Mouse (Mus musculus): ENCODE results near the gene Tab1.
"Not testable (repeated sequence)": the region's sequence is repeated elsewhere in the genome, so short reads cannot be mapped to it uniquely, and the experiment has no call there.

The Tab1 gene

GRCm38 (mm10) chr15:80105490-80106410 is 27.2 kb upstream of the Tab1 start:
- ATAC-seq (ENCODE audit: low TSS enrichment), result no peak

GRCm38 (mm10) chr15:80107143-80107542 is 25.8 kb upstream of the Tab1 start:
- peak; percentile 94 for ATAC-seq (ENCODE audit: low TSS enrichment)

GRCm38 (mm10) chr15:80107575-80107974 is 25.4 kb upstream of the Tab1 start:
- ATAC-seq (ENCODE audit: low TSS enrichment), result no peak

GRCm38 (mm10) chr15:80111436-80111835 is 21.5 kb upstream of the Tab1 start:
- ATAC-seq (ENCODE audit: low TSS enrichment), result no peak

GRCm38 (mm10) chr15:80112499-80112898 is 20.4 kb upstream of the Tab1 start:
- ATAC-seq (ENCODE audit: low TSS enrichment), result no peak

GRCm38 (mm10) chr15:80114414-80114813 is 18.5 kb upstream of the Tab1 start:
- ATAC-seq (ENCODE audit: low TSS enrichment), result no peak

- no peak for ATAC-seq (ENCODE audit: low TSS enrichment)
Observed at GRCm38 (mm10) chr15:80115256-80115655, 17.7 kb upstream of the Tab1 start.

GRCm38 (mm10) chr15:80115866-80116794 is 16.8 kb upstream of the Tab1 start:
- no peak for ATAC-seq (ENCODE audit: low TSS enrichment)

GRCm38 (mm10) chr15:80117154-80117553 is 15.8 kb upstream of the Tab1 start:
- no peak for ATAC-seq (ENCODE audit: low TSS enrichment)

GRCm38 (mm10) chr15:80119076-80119475 is 13.9 kb upstream of the Tab1 start:
- ATAC-seq (ENCODE audit: low TSS enrichment), result 0 out of 2 replicates have a peak, but pooled peaks have one; percentile 10

- no peak for ATAC-seq (ENCODE audit: low TSS enrichment)
Observed at GRCm38 (mm10) chr15:80121721-80122325, 11.1 kb upstream of the Tab1 start.

GRCm38 (mm10) chr15:80122431-80122830 is 10.5 kb upstream of the Tab1 start:
- ATAC-seq (ENCODE audit: low TSS enrichment), result not testable (repeated sequence)

- ATAC-seq (ENCODE audit: low TSS enrichment), result no peak
Observed at GRCm38 (mm10) chr15:80124651-80125050, 8.3 kb upstream of the Tab1 start.

- 0 out of 2 replicates have a peak, but pooled peaks have one; percentile 50 for ATAC-seq (ENCODE audit: low TSS enrichment)
Observed at GRCm38 (mm10) chr15:80127191-80127590, 5.7 kb upstream of the Tab1 start.

GRCm38 (mm10) chr15:80129982-80130381 is 2.9 kb upstream of the Tab1 start:
- no peak for ATAC-seq (ENCODE audit: low TSS enrichment)

GRCm38 (mm10) chr15:80130689-80131088 is 2.2 kb upstream of the Tab1 start:
- no peak for ATAC-seq (ENCODE audit: low TSS enrichment)

- no peak for ATAC-seq (ENCODE audit: low TSS enrichment)
Observed at GRCm38 (mm10) chr15:80131421-80131820, 1.5 kb upstream of the Tab1 start.

GRCm38 (mm10) chr15:80132452-80132851 is 475 bp upstream of the Tab1 start:
- ATAC-seq (ENCODE audit: low TSS enrichment), result no peak

GRCm38 (mm10) chr15:80133682-80134449 is 939 bp downstream of the Tab1 start:
- no peak for ATAC-seq (ENCODE audit: low TSS enrichment)

- no peak for ATAC-seq (ENCODE audit: low TSS enrichment)
Observed at GRCm38 (mm10) chr15:80134450-80134847, 1.5 kb downstream of the Tab1 start.

GRCm38 (mm10) chr15:80135499-80135898 is 2.6 kb downstream of the Tab1 start:
- no peak for ATAC-seq (ENCODE audit: low TSS enrichment)
